Mouse (Mus musculus): ENCODE data around the gene Lrguk.
A peak's percentile ranks its signal among the peaks of the same experiment; 100 is the strongest.

Gene Lrguk

GRCm38 (mm10) chr6:34059741-34060140 lies 30.5 kb downstream of the Lrguk start:
- DNase-seq (ENCODE audit: low read depth, low spot score): no peak

DNA sequence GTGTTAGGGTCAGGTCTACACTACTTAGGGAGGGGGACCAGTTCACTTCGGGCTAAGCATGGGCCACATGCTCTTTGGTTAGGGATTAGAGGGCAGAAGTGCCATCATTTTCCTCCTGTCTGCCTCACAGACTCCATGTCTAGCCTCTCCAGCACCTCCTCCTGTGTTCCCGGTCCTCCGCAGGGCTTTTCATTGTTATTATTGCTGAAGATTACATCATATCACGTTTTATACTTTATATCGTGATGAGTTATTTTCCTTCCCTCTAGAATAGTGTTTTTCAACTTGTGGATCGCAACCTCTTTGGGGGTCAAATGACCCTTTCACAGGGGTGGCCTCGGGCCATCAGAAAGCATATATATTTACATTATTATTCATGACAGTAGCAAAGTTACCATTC lies 37.5 kb downstream of the Lrguk start:
- no peak for DNase-seq (ENCODE audit: low read depth, low spot score)

- no peak for DNase-seq (ENCODE audit: low read depth, low spot score)
These were observed 38.0 kb downstream of the Lrguk start for GRCm38 (mm10) chr6:34067271-34067670.

DNA sequence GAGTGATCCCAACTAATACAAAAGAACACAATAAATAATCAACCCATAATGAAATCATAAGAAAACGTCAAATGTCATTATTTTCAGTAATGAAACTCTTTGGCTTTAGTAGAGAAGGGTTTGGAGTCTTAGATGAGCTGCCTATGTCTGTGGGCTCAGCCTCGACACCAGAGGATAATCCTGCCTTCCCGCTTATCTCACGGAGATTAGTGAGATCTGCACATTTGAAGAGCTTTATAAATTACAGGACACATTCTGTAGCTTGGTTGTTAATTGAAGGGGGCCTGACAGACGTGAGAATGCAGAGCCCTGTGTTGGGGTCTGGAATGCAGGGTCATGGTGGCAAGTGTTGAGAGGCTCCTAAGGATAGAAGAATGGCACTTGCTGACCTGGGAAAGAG lies 42.7 kb downstream of the Lrguk start:
- DNase-seq (ENCODE audit: low read depth, low spot score): no peak

DNA sequence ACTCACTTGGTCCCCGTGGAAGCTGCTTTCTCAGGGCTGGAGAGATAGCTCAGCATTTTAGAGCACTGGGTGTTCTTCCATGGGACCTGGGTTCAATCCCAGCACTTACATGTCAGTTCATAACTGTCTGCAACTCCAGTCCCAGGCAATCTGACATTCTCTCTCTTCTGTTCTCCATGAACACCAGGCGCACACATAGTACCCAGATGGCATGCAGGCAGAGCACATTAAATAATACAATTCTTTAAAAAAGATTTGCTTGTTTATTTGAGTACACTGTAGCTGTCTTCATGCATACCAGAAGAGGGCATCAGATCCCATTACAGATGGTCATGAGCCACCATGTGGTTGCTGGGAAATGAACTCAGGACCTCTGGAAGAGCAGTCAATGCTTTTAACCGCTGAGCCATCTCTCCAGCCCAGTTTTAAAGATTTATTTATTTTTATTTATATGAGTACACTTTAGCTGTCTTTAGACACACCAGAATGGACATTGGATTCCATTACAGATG lies 44.7 kb downstream of the Lrguk start:
- DNase-seq (ENCODE audit: low read depth, low spot score): no peak

- DNase-seq (ENCODE audit: low read depth, low spot score): no peak
These were observed 46.3 kb downstream of the Lrguk start for GRCm38 (mm10) chr6:34075520-34075919.

DNA sequence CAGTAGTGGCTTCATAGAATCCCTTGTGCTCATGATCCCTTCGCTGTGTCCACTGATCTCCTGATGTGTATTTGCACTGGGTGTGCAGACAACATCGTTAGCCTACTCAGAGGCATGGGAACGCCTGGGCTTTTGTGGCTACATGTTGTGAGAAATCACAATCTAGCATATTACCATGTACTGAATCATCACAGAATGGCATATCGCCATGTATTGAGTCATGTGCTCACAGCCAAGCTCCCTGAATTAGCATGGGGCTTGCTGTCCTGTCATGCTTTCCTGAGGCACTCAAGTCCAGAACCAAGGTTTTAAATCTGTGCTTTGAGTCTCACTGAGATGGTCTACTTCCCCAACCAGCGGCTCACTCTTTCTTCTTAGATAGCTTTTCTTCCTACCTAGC lies 54.2 kb downstream of the Lrguk start:
- no peak for DNase-seq (ENCODE audit: low read depth, low spot score)

DNA sequence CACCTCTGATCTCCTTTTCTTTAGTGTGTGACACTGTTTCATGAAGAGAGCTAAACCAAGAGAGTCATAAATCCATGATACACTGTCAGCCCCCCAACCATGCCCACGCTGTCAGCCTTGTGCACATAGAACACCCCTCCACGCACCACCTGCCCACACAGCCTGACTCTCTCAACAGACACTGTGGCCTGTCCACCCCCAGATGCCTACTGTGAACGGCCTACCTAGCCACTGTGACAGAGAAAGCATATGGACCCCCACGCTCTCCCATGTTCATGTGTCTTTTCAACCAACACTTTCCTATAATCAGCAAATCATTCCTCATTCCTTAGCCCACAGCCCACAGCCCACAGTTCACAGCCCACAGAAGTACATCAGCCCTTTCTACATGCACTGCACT lies 58.5 kb downstream of the Lrguk start:
- no peak for DNase-seq (ENCODE audit: low read depth, low spot score)

GRCm38 (mm10) chr6:34088986-34089385 lies 59.7 kb downstream of the Lrguk start:
- no peak for DNase-seq (ENCODE audit: low read depth, low spot score)

DNA sequence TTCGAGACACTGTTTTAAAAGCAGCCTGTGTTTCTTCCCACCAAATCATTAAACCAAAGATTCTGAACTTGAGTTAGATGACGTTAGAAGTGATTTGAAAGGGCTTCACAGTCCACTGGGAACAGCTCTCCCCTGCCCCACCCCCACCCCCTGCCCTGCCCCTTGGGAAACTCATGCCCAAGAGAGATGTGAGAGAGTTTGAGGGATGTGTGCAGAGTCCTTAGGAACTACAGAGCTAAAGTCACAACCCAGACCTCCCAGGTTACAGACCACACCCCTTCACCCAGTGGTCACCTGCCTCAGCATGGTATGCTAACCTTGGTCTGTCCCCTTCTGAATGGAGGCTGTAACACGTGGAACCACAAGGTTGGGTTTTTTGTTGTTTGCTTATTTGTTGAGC lies 62.3 kb downstream of the Lrguk start:
- DNase-seq (ENCODE audit: low read depth, low spot score): no peak

GRCm38 (mm10) chr6:34096274-34096673 lies 67.0 kb downstream of the Lrguk start:
- DNase-seq (ENCODE audit: low read depth, low spot score): no peak

- no peak for DNase-seq (ENCODE audit: low read depth, low spot score)
These were observed 67.7 kb downstream of the Lrguk start for GRCm38 (mm10) chr6:34096905-34097304.

- DNase-seq (ENCODE audit: low read depth, low spot score): no peak
These were observed 70.5 kb downstream of the Lrguk start for GRCm38 (mm10) chr6:34099725-34100124.

DNA sequence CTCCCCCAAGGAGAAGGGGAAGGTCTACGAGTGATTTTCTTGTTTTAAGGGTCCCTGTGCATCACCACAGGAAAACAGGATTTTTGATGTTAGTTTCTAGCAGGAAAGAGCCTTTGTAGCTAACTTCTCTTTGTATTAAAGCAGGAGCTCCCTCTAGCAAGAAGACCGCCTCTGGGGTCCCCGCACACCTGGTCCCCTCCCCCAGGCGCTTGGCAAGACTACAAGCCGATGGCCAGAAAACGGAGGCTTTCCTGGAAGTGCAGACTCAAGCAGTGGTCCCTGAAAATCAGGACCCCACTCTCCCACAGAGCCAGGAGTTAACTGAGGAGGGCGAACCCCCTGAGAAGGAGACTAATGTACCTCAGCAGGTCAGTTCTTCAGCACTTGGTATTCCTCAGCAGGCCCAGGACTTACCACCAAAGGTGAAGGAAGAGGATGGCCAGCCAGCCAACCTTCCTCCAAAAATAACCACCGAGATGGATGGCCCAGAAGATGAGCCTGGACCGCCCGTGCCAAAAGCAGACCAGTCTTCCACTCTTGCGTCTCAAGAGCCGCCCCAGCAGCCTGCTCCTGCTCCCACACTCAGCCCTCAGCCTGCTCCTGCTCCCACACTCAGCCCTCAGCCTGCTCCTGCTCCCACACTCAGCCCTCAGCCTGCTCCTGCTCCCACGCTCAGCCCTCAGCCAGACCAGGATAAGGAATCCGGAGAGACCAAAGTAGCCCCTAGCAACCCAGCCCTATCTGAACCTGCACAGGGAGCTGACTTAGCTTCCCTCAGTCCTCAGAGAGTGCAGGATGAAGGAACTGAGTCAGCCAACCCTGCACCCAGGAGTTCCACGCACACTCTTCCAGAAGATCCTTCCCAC lies 72.5 kb downstream of the Lrguk start:
- no peak for DNase-seq (ENCODE audit: low read depth, low spot score)

- no peak for DNase-seq (ENCODE audit: low read depth, low spot score)
These were observed 74.1 kb downstream of the Lrguk start for GRCm38 (mm10) chr6:34103251-34103920.

DNA sequence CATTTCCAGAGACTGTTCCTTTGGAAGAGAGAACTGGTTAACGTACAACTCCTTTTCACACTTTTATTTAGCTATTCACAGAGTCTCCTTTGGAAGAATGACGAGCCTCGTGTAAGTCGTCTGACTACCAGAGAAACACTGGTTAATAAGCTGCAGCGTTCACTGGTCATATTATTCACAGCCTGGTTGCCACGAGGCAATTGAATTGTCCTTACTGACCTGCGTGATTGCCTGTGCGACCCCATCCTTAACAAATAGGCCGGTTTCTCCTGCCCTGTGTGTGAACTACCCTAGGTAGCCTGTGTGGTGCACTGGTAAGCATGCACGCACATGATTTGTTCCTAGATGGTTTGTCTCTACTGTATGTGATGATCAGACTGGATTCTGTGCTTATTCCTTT lies 81.3 kb downstream of the Lrguk start:
- no peak for DNase-seq (ENCODE audit: low read depth, low spot score)

- no peak for DNase-seq (ENCODE audit: low read depth, low spot score)
These were observed 82.2 kb downstream of the Lrguk start for GRCm38 (mm10) chr6:34111406-34111805.

DNA sequence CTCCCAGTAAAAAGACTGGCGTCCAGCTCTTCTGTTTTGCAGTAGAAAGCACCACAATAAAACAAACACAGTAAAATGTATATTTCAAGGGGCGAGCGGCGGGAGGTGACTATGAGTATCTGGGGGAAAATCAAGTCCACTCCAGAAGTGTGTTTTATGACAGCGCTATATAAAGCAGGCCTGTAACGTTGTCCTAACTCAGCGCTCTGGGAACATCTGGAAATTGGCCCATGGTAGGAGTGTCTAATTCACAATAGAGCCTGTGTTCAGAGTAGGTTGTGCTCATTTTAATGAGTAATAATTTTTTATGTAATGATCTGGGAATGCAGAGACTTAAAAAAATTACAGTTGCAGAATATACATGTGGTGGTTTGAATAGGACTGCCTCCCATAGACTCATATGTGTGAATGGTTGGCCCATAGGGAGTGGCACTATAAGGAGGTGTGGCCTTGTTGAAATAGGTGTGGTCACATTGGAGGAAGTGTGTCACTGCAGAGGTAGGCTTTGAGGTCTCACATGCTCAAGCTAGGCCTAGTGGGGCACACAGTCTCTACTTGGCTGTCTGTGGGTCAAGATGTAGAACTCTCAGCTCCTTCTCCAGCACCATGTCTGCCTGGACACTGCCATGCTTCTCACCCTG lies 87.7 kb downstream of the Lrguk start:
- DNase-seq (ENCODE audit: low read depth, low spot score): peak; percentile 27

- DNase-seq (ENCODE audit: low read depth, low spot score): no peak
These were observed 95.2 kb downstream of the Lrguk start for GRCm38 (mm10) chr6:34124401-34124800.

DNA sequence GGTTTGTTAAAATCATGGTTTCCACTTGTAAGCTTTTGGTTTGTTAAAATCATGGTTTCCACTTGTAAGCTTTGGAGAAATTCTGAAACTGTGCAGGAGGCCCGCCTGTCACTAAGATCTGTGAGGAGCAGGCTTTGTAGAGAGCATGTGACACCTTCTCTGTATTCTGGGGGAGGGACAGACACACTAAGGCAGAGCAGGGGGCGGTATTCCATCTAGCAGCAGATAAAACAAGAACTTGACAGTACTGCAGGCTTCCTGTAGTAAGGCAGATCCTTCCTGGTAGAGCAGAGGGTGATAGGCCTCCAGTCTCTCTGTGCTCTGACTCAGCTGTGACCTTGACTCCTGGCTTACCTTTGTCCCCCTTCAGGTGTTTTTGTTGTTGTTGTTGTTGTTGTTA lies 100.0 kb downstream of the Lrguk start:
- no peak for DNase-seq (ENCODE audit: low read depth, low spot score)

GRCm38 (mm10) chr6:34132391-34132790 lies 103.1 kb downstream of the Lrguk start:
- DNase-seq (ENCODE audit: low read depth, low spot score): no peak

- no peak for DNase-seq (ENCODE audit: low read depth, low spot score)
These were observed 109.1 kb downstream of the Lrguk start for GRCm38 (mm10) chr6:34138366-34138765.

All from forelimb bud, embryonic 11.5 days (tissue).